Mouse (Mus musculus) kidney, adult 2 months (tissue): ENCODE measurements around the gene Dph1.

ENCODE experiments used
- CTCF ChIP-seq: fragments of 200-500 bp; conservative IDR thresholded peaks from 2 replicates; pipeline ENCODE4 v1.5.1; 2011; ENCODE audit warnings: low read depth, mild to moderate bottlenecking, control low read depth, low read length, moderate library complexity, mixed read lengths; ENCODE audit not compliant: insufficient read depth, insufficient read length
- POLR2A ChIP-seq: fragments of 200-500 bp; IDR thresholded peaks from one replicate; pipeline ENCODE4 v1.6.1; 2011; ENCODE audit warnings: low read depth, low read length, control low read depth

DNA sequence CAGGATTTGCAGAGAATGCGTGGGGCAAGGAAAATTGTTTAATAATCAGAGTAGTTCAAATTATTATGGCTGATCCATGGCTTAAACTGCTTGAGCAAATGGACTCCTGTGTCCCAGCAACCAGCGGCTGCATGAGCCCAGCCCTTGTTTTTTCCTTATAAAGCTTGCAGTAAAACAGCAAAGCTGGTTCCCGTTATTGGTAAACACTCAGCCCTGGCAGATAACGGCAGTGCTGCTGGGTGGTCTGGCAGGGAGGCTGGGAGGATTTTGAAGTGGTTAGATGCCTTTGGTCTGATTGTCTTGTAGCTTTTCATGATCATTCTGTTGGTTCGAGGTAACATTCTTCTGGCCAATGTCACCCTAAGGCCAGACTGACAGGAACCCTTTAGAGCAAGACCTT is 34.6 kb downstream of the Dph1 start:
- no peak for TF ChIP-seq CTCF
- TF ChIP-seq POLR2A = no peak
